Mouse (Mus musculus) heart, adult 11 months (tissue): ENCODE measurements around the gene Piwil4.
A peak's percentile ranks its signal among the peaks of the same experiment; 100 is the strongest.
"Not testable (repeated sequence)": the region's sequence is repeated elsewhere in the genome, so short reads cannot be mapped to it uniquely, and the experiment has no call there.

ENCODE experiments used
- DNase-seq: peaks from one replicate; pipeline ENCODE4 v3.0.0; 2022

The Piwil4 gene

DNA sequence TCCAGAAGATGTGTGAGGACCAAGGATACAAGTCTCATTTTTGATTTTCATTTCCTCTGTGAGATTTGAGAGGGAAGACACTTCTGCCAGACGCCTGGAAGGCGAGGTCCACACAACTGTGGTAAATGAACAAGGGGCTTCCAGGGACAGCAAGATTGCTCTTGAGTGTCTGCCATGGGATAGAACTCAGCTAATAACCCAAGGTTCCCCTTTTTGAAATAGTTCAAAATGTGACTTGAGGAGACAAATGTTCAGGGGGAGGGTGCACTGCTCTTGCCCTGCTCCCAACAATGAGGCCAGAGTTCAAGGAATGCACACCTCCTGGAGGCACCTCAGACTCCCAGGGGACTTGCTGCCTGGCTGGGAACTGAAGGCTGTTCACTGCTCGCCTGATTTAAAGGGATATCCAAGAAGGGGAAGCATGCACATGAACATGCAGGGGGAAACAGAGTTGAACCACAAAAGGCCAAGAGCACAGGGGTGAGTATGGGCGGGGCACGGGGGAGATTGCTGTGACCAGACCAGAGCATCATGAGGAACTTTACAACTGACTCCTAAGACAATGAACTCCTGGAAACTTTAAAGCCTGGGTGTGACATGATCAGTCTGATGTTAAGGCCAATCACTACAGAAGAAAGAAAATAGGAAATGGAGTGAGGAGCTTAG, 15.6 kb downstream of the Piwil4 start:
- DNase-seq = peak; percentile 84

DNA sequence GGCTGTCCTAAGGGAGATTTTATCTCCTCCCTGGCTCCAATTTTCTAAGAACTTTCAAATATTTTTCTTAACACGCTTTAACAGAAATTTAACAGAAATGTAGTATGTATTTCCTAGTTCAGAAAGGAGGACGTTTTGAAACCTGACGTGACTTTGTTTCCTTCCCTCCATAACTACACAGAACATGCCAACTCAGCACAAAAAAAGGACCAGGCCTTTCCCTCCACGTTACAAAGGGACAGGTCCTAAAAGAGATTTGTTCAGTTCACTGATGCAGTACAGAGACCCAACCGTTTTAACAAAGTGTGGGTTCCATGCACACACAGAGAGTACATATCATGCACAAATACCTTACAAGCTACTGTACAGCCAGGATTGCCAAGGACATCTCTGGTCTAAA, 18.9 kb downstream of the Piwil4 start:
- no peak for DNase-seq

GRCm38 (mm10) chr9:14720384-14720783, 20.1 kb downstream of the Piwil4 start:
- no peak for DNase-seq

DNA sequence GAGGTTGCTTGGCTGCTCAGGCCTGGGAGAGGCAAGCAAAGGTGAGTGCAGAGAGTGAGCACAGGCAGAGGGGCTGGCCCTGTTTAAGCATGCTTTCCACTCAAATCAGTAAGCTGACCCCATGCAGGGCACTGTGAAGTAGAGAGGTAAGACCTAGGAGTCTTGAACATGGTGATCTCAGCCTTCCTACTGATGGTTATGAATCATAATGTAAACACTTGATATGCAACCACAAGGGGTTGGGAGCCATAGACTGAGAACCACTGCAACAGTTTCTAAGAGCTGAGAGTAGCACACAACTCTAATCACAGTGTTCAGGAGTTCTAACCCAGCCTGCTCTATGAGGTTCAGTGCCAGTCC, 22.2 kb downstream of the Piwil4 start:
- no peak for DNase-seq

DNA sequence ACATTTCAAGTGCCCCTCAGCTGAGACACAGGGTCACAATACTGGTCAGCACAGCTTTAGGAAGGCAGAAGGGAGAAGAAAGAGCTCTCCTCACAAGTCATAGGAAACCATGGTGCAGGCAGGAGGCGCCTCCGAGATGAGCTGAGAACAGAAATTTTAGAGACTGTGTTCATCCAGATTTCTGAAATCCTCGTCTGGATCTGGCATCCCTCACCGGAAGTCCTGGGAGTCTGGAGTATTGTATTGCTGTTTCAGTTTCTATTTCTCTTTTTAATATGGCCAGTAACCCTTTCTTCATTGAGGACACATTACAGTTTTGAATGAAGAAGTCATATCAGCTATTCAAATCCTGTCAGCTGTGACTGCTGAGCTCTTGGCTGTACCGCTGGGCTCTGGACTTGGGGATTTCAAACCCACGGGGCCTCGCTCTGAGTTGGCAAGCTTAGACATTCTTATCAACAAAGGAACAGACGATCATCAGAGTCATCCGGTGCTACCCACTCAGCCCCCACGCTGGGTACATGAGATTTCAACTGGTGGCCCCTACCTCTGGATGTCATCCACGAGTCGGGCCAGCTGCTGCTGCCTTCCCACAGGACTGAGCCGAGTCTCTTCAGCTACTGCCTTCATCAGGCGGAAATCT, 22.7 kb downstream of the Piwil4 start:
- peak; percentile 93 for DNase-seq

DNA sequence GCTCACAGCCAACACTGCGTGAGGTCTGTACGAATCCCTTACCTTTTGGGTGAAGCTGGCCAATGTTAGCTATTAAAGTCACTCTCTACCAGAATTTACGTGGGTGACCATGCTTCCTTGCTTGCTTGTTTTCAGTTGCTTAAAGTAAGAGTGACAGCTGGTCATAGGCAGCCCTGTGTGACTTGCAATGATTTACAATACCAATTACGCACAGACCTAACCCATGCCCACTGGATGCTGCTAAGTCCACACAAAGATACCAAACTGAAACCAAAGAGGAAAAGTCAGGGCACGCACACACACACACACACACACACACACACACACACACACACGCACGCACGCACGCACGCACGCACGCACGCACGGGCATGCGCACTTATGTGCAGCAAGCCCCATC, 25.3 kb downstream of the Piwil4 start:
- DNase-seq = no peak

DNA sequence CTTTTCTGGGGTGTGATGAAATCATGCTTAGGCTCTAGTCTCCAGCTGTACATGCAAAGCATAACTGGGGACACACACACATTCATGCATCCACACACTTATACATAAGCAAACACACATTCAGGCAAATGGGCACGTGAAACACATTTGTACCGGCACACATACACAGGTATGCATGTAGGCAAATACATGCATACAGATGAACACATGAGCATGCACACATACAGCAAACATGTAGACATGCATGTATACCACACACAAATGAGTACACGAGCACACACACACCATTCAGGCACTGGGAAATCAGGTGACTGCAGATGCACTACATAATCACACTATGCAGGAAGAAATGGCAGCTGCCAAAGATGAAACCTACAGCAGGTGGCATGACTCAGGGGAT, 29.6 kb downstream of the Piwil4 start:
- no peak for DNase-seq

DNA sequence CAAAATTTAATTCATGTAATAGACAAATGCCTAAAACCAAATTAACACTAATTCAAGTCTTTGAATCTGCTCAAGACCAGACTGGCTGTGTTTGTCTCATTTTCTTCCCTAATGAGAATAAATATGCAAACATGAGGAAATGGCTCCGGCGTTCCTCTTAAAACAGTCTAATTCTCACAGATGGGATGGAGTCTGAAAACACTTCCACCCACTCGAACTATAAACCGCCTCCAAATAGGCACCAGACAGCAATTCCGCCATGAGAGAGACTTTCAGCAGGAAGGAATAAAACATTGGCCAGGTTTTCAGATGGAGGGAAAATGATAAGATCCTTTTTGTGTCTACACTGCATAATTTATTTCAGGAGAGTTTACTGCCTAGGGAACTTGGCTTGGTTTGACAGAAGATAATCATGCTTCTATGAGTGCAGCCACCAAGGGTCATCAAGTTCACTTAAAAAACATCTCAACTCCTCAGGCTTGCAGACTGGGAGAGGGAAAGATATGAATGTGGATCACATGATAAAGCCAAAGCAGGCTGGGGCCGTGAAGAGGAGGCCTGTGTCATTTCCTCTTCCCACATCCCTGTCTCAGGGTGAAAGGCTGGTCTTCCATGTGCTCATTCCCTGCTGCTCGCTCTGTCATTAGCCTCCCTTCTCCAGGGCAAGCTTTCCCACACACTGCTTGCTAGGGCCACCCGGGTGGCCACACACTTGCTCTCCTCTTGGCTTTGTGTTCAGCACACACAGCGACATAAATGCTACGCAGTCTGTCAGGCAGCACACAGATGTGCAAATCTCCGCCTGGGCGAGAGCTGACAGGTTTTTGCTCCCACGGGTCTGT, 35.0 kb downstream of the Piwil4 start:
- no peak for DNase-seq

DNA sequence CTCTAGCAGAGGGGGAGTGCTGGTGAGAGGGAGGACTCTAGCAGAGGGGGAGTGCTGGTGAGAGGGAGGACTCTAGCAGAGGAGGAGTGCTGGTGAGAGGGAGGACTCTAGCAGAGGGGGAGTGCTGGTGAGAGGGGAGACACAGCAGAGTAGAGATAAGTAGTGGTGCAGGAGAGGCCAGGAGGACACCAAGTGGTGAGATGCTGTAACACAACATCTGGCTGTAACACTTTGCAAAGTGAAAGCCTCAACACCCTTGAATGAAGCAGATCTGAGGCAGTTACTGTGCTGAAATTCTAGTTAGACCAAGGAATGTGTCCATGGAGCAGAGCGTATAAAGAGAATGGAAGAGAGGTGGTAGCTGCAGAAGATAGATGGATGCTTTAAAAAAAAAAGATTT, 39.7 kb downstream of the Piwil4 start:
- DNase-seq = not testable (repeated sequence)

- no peak for DNase-seq
Observed at GRCm38 (mm10) chr9:14699288-14699640, 41.3 kb downstream of the Piwil4 start.

GRCm38 (mm10) chr9:14698582-14699287, 41.8 kb downstream of the Piwil4 start:
- peak; percentile 97 for DNase-seq

GRCm38 (mm10) chr9:14697903-14698302, 42.6 kb downstream of the Piwil4 start:
- no peak for DNase-seq

DNA sequence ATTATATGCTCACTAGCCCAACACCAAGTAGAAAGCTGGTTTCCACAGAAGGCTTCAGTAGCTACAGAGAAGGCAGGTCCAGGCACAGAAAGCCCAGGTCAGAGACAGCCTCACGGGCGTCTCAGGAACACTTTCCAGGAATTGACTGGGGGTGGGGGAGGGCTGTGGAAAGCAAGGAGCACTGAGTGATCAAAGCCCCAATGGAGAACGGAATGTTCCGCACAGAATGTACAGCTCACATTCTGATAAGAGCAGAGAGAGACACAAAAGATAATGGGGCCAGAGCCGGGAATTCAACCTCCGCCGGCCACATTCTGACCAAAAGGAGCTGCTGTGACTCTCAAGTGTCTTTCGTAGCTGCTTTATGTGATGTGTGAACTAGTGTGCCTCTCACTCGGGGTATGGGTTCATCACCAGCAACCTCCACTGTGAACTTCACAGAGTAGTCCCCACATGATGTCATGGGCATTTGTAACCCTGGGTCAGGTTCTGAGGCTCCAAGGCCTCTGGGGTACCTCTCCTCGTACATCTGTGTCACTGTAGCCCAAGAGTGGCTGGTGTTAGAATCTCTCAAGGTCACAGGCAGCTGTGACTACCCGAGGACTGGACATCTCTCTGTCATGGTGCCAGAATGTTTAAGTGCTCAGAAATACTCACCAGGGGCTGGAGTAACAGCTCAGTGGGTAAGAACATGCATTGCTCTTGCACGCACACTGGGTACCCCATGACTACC, 51.0 kb downstream of the Piwil4 start:
- peak; percentile 91 for DNase-seq

GRCm38 (mm10) chr9:14684363-14684762, 56.2 kb downstream of the Piwil4 start:
- no peak for DNase-seq

- DNase-seq = no peak
Observed at GRCm38 (mm10) chr9:14682741-14683140, 57.8 kb downstream of the Piwil4 start.

DNA sequence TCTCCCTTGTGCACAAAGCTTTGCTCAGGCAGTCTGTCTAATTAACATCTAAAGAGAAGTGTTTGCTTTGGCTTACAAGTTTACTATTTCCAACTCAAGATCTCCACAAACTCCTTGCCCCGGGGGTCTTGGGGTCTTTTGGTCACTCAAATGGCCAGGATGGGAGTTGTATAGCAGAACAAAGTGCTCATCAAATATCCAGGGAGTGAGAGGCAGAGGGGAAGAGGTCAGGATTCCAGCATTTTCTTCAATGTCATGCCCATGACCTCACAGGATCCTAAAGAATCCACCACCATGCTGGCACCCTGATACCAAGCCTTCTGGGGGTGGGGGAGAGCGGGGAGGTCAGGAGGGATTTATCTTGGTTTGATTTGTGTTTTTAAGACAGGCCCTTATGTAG, 59.9 kb downstream of the Piwil4 start:
- no peak for DNase-seq

GRCm38 (mm10) chr9:14675707-14676691, 64.5 kb downstream of the Piwil4 start:
- DNase-seq = no peak

DNA sequence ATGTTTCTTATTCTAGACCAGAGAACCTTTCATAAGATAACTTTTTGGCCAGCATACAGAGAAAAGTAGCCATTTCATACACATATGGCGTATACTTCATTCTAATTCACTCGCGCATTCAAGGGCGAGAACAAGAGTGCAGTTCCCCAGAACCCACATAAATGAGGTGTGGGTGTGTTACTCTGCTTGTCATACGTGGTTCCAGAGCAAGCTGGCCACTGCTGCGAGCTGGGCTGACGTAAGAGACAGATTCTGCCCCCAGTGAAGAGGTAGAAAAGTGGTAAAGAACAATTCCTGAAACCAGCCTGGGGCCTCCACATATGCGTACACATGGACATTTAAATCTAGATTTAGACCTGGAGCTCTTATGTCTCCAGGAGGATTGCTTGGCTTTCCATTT, 66.0 kb downstream of the Piwil4 start:
- no peak for DNase-seq

DNA sequence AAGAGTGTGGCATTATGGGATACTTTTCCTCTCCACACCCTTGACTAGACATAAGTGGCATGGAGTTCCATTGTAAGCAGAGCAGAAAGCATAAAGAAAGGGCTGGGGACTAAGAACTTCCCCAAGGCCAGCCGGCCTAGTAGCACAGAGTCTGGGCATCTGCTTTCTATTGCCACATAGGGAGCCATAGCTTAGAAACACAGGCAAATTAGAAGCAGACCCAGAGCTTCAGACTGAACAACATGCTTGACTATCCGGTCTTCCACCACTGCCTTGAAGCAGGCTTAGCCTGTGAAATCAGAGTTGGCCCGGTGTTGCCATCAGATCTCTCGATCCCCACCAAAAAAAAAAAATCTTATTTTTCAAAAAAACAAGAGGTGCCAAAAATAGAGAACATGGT, 67.4 kb downstream of the Piwil4 start:
- no peak for DNase-seq

DNA sequence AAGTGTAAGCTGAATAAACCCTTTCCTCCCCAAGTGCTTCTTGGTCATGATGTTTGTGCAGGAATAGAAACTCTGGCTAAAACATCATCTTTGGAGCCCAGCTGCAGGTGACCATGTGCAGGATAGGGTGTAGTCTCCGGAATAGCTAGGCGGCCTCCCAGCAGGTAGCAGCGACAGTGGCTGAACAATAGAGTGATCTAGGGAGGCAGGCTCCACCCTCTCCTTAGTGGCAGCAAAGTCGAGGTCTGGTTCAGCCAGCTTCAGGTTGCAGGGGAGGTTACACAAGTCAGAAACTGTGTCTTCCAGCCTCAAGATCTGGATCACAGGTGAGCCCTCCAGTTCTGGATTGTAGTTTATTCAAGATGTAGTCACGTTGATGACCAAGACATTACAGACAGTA, 68.6 kb downstream of the Piwil4 start:
- DNase-seq = not testable (repeated sequence)

DNA sequence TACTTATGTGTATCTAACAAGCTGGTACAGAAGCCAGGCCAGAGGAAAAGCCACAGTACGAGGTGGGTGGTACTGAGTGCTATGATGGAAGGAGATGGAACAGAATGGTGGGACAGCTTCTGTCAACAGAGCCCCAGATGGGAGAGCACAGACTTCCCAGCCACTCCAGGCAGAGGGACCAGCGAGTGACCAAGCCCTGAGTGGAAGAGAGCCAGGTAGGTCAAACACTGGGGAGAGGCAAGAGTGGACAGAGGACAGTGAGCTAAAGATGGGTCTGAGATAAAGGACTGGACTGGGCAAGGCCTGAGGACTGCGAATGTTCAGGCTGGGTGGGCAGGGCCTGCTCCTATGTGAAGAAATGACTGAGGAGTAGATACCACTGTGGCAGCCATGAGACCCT, 72.2 kb downstream of the Piwil4 start:
- DNase-seq = no peak

- no peak for DNase-seq
Observed at GRCm38 (mm10) chr9:14666071-14666470, 74.5 kb downstream of the Piwil4 start.
